ENCODE assay signal across 18 mouse cellular contexts in the genomic region with DNA sequence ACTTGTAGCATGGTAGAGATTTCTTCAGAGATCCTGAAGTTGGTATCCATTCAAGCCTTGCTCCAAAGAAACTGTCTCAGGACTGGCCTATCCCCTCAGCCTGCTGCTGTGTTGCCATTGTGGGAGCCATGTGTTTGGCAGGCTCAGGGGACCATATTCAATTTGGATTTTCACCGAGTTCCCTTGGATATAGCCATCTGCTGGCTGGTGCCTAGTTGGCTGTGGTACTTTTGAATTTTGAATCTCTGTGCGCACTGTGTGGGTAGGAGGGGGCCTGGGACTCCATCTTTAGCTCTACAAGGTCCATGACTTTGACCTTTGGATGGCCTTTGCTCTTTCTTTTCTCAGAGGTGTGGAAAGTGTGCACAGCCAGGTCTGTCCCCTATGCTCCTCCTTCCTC.
DNase-seq lines count a peak whose midpoint lies in the region; ATAC-seq and TF ChIP-seq lines count a peak whose summit lies in the region.
"Had no signal": no experiment of that assay in that cellular context is flagged by ENCODE, and none has a peak within 500 bp of the region (broad histone marks: within the 10 kb centered on the region; RNA-seq: fewer than 3 reads in every experiment).

No protein-coding gene starts in this region.

- H3K4me2 ChIP-seq in forebrain, embryonic 14.5 days (ENCODE audit: low read length) = no peak overlapping the region
- no peak overlapping the region for H3K4me2 ChIP-seq in forebrain, embryonic 12.5 days
- no peak overlapping the region for H3K4me2 ChIP-seq in forebrain, embryonic 16.5 days (ENCODE audit: low read length)
- H3K4me2 ChIP-seq in liver, embryonic 11.5 days = no peak overlapping the region
- H3K4me2 ChIP-seq: embryonic facial prominence, embryonic 13.5 days; hindbrain, embryonic 12.5 days; liver, embryonic 12.5 days; lung, embryonic 14.5 days; stomach, embryonic 15.5 days had no signal

- no peaks in the 10 kb centered on the region for H3K27me3 ChIP-seq in forebrain, embryonic 14.5 days (replicated peaks; ENCODE audit: control insufficient read depth, insufficient read depth, low read length)
- no peaks in the 10 kb centered on the region for H3K27me3 ChIP-seq in forebrain, embryonic 12.5 days
- H3K27me3 ChIP-seq in forebrain, embryonic 16.5 days (replicated peaks; ENCODE audit: control insufficient read depth, insufficient read depth, low read length) = no peaks in the 10 kb centered on the region
- no peaks in the 10 kb centered on the region for H3K27me3 ChIP-seq in liver, embryonic 11.5 days (replicated peaks; ENCODE audit: control insufficient read depth, insufficient read depth, low read length)
- H3K27me3 ChIP-seq: embryonic facial prominence, embryonic 13.5 days; hindbrain, embryonic 12.5 days; liver, embryonic 12.5 days; stomach, embryonic 15.5 days had no signal

- no peak overlapping the region for H3K27ac ChIP-seq in forebrain, embryonic 14.5 days (ENCODE audit: low read depth, low read length)
- no peak overlapping the region for H3K27ac ChIP-seq in forebrain, embryonic 12.5 days
- peak overlapping the region; percentile 62 for H3K27ac ChIP-seq in layer of hippocampus, adult 2 months
- no peak overlapping the region for H3K27ac ChIP-seq in forebrain, embryonic 16.5 days (ENCODE audit: low read length)
- H3K27ac ChIP-seq in liver, embryonic 11.5 days (ENCODE audit: low read depth, low read length) = no peak overlapping the region
- H3K27ac ChIP-seq: embryonic facial prominence, embryonic 13.5 days; heart, embryonic 10.5 days; hindbrain, embryonic 12.5 days; liver, embryonic 12.5 days; midbrain, embryonic 10.5 days; stomach, embryonic 15.5 days had no signal

- H3K4me3 ChIP-seq in forebrain, embryonic 14.5 days (ENCODE audit: low read depth, low read length) = no peak overlapping the region
- no peak overlapping the region for H3K4me3 ChIP-seq in forebrain, embryonic 12.5 days (replicated peaks)
- H3K4me3 ChIP-seq in layer of hippocampus, adult 2 months = no peak overlapping the region
- H3K4me3 ChIP-seq in forebrain, embryonic 16.5 days (replicated peaks; ENCODE audit: low read length) = no peak overlapping the region
- no peak overlapping the region for H3K4me3 ChIP-seq in liver, embryonic 11.5 days (ENCODE audit: low read depth, low read length)
- H3K4me3 ChIP-seq: embryonic facial prominence, embryonic 13.5 days; heart, embryonic 10.5 days; hindbrain, embryonic 12.5 days; liver, embryonic 12.5 days; midbrain, embryonic 10.5 days; stomach, embryonic 15.5 days had no signal

- 84% methylated on average over 2 of the region's 2 CpGs for WGBS in forebrain, embryonic 14.5 days
- WGBS in forebrain, embryonic 12.5 days = 94% methylated on average over 2 of the region's 2 CpGs
- WGBS in forebrain, embryonic 16.5 days = 75% methylated on average over 2 of the region's 2 CpGs
- 85% methylated on average over 2 of the region's 2 CpGs for WGBS in liver, embryonic 11.5 days

- no peaks in the 10 kb centered on the region for H3K9me3 ChIP-seq in forebrain, embryonic 14.5 days (replicated peaks; ENCODE audit: control insufficient read depth, low read length)
- no peaks in the 10 kb centered on the region for H3K9me3 ChIP-seq in forebrain, embryonic 12.5 days
- H3K9me3 ChIP-seq in forebrain, embryonic 16.5 days (ENCODE audit: control insufficient read depth, low read length) = no peaks in the 10 kb centered on the region
- no peaks in the 10 kb centered on the region for H3K9me3 ChIP-seq in liver, embryonic 11.5 days (ENCODE audit: control insufficient read depth, low read length)
- H3K9me3 ChIP-seq: embryonic facial prominence, embryonic 13.5 days; heart, embryonic 10.5 days; hindbrain, embryonic 12.5 days; liver, embryonic 12.5 days; midbrain, embryonic 10.5 days; stomach, embryonic 15.5 days had no signal

- no peak overlapping the region for H3K9ac ChIP-seq in forebrain, embryonic 14.5 days (ENCODE audit: low read length)
- H3K9ac ChIP-seq in forebrain, embryonic 12.5 days = no peak overlapping the region
- H3K9ac ChIP-seq in forebrain, embryonic 16.5 days (replicated peaks; ENCODE audit: low read depth, low read length) = no peak overlapping the region
- H3K9ac ChIP-seq in liver, embryonic 11.5 days (ENCODE audit: low read depth, low read length) = no peak overlapping the region
- H3K9ac ChIP-seq: embryonic facial prominence, embryonic 13.5 days; hindbrain, embryonic 12.5 days; liver, embryonic 12.5 days; lung, embryonic 14.5 days; stomach, embryonic 15.5 days had no signal

- no peaks in the 10 kb centered on the region for H3K4me1 ChIP-seq in forebrain, embryonic 14.5 days (ENCODE audit: control insufficient read depth, insufficient read depth, low read length)
- no peaks in the 10 kb centered on the region for H3K4me1 ChIP-seq in forebrain, embryonic 12.5 days
- H3K4me1 ChIP-seq in forebrain, embryonic 16.5 days (replicated peaks; ENCODE audit: control insufficient read depth, insufficient read depth, low read length) = no peaks in the 10 kb centered on the region
- H3K4me1 ChIP-seq in liver, embryonic 11.5 days (replicated peaks; ENCODE audit: control insufficient read depth, insufficient read depth, low read length) = no peaks in the 10 kb centered on the region
- H3K4me1 ChIP-seq: embryonic facial prominence, embryonic 13.5 days; hindbrain, embryonic 12.5 days; liver, embryonic 12.5 days; midbrain, embryonic 10.5 days; stomach, embryonic 15.5 days had no signal

- no peak for TF ChIP-seq CTCF in layer of hippocampus, adult 2 months (conservative IDR thresholded peaks at IDR 0.05)

- no peaks in the 10 kb centered on the region for H3K36me3 ChIP-seq in forebrain, embryonic 14.5 days (ENCODE audit: control insufficient read depth, insufficient read depth, low read length)
- H3K36me3 ChIP-seq in forebrain, embryonic 12.5 days (replicated peaks) = no peaks in the 10 kb centered on the region
- no peaks in the 10 kb centered on the region for H3K36me3 ChIP-seq in forebrain, embryonic 16.5 days (ENCODE audit: control insufficient read depth, insufficient read depth)
- no peaks in the 10 kb centered on the region for H3K36me3 ChIP-seq in liver, embryonic 11.5 days (ENCODE audit: control insufficient read depth, insufficient read depth, low read length)
- H3K36me3 ChIP-seq: embryonic facial prominence, embryonic 13.5 days; heart, embryonic 10.5 days; hindbrain, embryonic 12.5 days; liver, embryonic 12.5 days; midbrain, embryonic 10.5 days; stomach, embryonic 15.5 days had no signal

- 0 out of 2 replicates have a peak, but pooled peaks have one; percentile 18 for ATAC-seq in forebrain, embryonic 14.5 days
- no peak for ATAC-seq in forebrain, embryonic 12.5 days (ENCODE audit: low FRiP score)
- ATAC-seq in forebrain, embryonic 16.5 days = peak; percentile 62
- ATAC-seq in liver, embryonic 11.5 days (replicated peaks; ENCODE audit: low FRiP score) = no peak
- ATAC-seq: intestine, embryonic 16.5 days; liver, embryonic 12.5 days had no signal

- DNase-seq in forebrain, embryonic 14.5 days (ENCODE audit: low spot score) = no peak
- peak in 1 of 2 experiments; percentile 28 for DNase-seq in layer of hippocampus, adult 2 months (ENCODE audit: low spot score in 2 of 2)
- no peak for DNase-seq in layer of hippocampus, adult 9-10 months (ENCODE audit: low spot score)
- DNase-seq in adrenal gland, postnatal 4 days (ENCODE audit: low spot score in 2 of 2) = no peak
- DNase-seq in liver, embryonic 11.5 days (ENCODE audit: low spot score) = no peak
- DNase-seq: kidney, postnatal 4 days; right cerebral cortex, postnatal 25 days; thymus, adult 2 months had no signal

Comparison
In these comparisons a context has a peak if more than half of its experiments do, and no peak if none do; other contexts are left out.
1. ATAC-seq: peak in forebrain, embryonic 14.5 days (single experiment) and forebrain, embryonic 16.5 days (single experiment); none in forebrain, embryonic 12.5 days (single experiment) and liver, embryonic 11.5 days (single experiment).